Comparison of ENCODE assay signal across 32 mouse cellular contexts in the genomic region with DNA sequence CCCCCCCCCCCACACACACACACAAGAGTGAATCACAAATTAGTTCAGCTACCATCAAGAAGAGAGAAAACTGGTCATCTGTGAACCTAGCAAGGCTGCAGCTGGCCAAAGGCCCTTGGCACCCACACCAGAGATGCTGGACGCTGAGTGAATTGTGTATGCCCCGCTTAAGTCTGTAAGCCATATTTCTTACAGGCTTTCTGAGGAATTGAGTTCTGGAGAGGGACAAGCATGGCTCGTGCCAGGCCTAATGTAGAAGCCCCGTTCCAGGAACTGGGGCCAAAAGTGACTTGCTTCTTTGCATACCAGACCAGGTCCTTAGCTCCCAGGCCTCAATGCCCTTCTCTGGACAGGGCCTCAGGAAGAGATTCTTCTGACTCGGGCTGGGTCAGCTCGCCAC.
DNase-seq lines count a peak whose midpoint lies in the region; ATAC-seq and TF ChIP-seq lines count a peak whose summit lies in the region.
"Had no signal": no experiment of that assay in that cellular context is flagged by ENCODE, and none has a peak within 500 bp of the region (broad histone marks: within the 10 kb centered on the region; RNA-seq: fewer than 3 reads in every experiment).

No protein-coding gene starts in this region.

- no peaks in the 10 kb centered on the region for H3K36me3 ChIP-seq in hindbrain, postnatal 0 days (ENCODE audit: insufficient read depth, low read length)
- H3K36me3 ChIP-seq in hindbrain, embryonic 12.5 days, result no peaks in the 10 kb centered on the region
- no peaks in the 10 kb centered on the region for H3K36me3 ChIP-seq in neural tube, embryonic 13.5 days
- H3K36me3 ChIP-seq in neural tube, embryonic 15.5 days, result no peaks in the 10 kb centered on the region
- H3K36me3 ChIP-seq: embryonic facial prominence, embryonic 12.5 days; forebrain, embryonic 15.5 days; heart, embryonic 15.5 days; limb, embryonic 13.5 days; lung, embryonic 15.5 days; midbrain, embryonic 10.5 days had no signal

- no peak for TF ChIP-seq CTCF in hindbrain, postnatal 0 days (IDR thresholded peaks at IDR 0.05; ENCODE audit: low read depth)

- H3K4me3 ChIP-seq in hindbrain, postnatal 0 days (ENCODE audit: low read length), result no peak overlapping the region
- no peak overlapping the region for H3K4me3 ChIP-seq in hindbrain, embryonic 12.5 days
- H3K4me3 ChIP-seq in neural tube, embryonic 13.5 days, result no peak overlapping the region
- no peak overlapping the region for H3K4me3 ChIP-seq in neural tube, embryonic 15.5 days (replicated peaks)
- H3K4me3 ChIP-seq: embryonic facial prominence, embryonic 12.5 days; forebrain, embryonic 15.5 days; gastrocnemius, adult 2 months; heart, embryonic 15.5 days; layer of hippocampus, adult 2 months; limb, embryonic 13.5 days; lung, embryonic 15.5 days; midbrain, embryonic 10.5 days; myocyte had no signal

- peak; percentile 30 to 48 for DNase-seq in cerebellum, postnatal 10 days
- DNase-seq in cerebellum, adult 11-12 months, result no peak
- peak; percentile 60 for DNase-seq in hindbrain, postnatal 0 days (ENCODE audit: low spot score)
- DNase-seq in neural tube, embryonic 10.5 days (ENCODE audit: extremely low spot score, low spot score), result no peak
- no peak for DNase-seq in kidney, adult 9 months
- DNase-seq: adrenal gland, adult 2 months; adrenal gland, postnatal 36 days; cerebellum, adult 8-10 months; cerebellum, postnatal 36 days; gastrocnemius, adult 2 months; kidney, adult 18-20 months; kidney, postnatal 36 days; layer of hippocampus, postnatal 36 days; right cerebral cortex, postnatal 4 days; thymus, adult 18-20 months; thymus, postnatal 36 days had no signal

- no peak overlapping the region for H3K4me2 ChIP-seq in hindbrain, postnatal 0 days (ENCODE audit: low read depth, low read length)
- H3K4me2 ChIP-seq in hindbrain, embryonic 12.5 days (replicated peaks), result no peak overlapping the region
- H3K4me2 ChIP-seq in neural tube, embryonic 13.5 days, result no peak overlapping the region
- H3K4me2 ChIP-seq in neural tube, embryonic 15.5 days, result no peak overlapping the region
- H3K4me2 ChIP-seq: embryonic facial prominence, embryonic 12.5 days; forebrain, embryonic 15.5 days; heart, embryonic 15.5 days; hindbrain, embryonic 14.5 days; limb, embryonic 13.5 days; liver, embryonic 11.5 days; lung, embryonic 15.5 days had no signal

- WGBS in hindbrain, postnatal 0 days, result 49% methylated on average over 6 of the region's 6 CpGs
- 81% methylated on average over 6 of the region's 6 CpGs for WGBS in hindbrain, embryonic 12.5 days
- 83% methylated on average over 6 of the region's 6 CpGs for WGBS in neural tube, embryonic 13.5 days
- WGBS in neural tube, embryonic 15.5 days, result 70% methylated on average over 6 of the region's 6 CpGs

- H3K9ac ChIP-seq in hindbrain, postnatal 0 days (replicated peaks; ENCODE audit: low read length), result no peak overlapping the region
- no peak overlapping the region for H3K9ac ChIP-seq in hindbrain, embryonic 12.5 days
- 0 out of 2 replicates have a peak overlapping the region, but pooled peaks have one; percentile 2 for H3K9ac ChIP-seq in neural tube, embryonic 13.5 days
- no peak overlapping the region for H3K9ac ChIP-seq in neural tube, embryonic 15.5 days (replicated peaks)
- H3K9ac ChIP-seq: embryonic facial prominence, embryonic 12.5 days; forebrain, embryonic 15.5 days; heart, embryonic 15.5 days; hindbrain, embryonic 14.5 days; limb, embryonic 13.5 days; lung, embryonic 15.5 days had no signal

- peak; percentile 58; the same call in 1 of the 2 replicates for ATAC-seq in hindbrain, postnatal 0 days
- no peak for ATAC-seq in hindbrain, embryonic 12.5 days (ENCODE audit: low FRiP score)
- ATAC-seq in neural tube, embryonic 13.5 days (ENCODE audit: low read depth), result no peak
- peak; percentile 52; the same call in 1 of the 2 replicates for ATAC-seq in neural tube, embryonic 15.5 days (ENCODE audit: low FRiP score)
- ATAC-seq: activated CD4-positive, CD25-positive, alpha-beta regulatory T cell, adult 4 months; forebrain, embryonic 15.5 days; midbrain, embryonic 16.5 days had no signal

- H3K4me1 ChIP-seq in hindbrain, postnatal 0 days (ENCODE audit: insufficient read depth, low read length), result no peaks in the 10 kb centered on the region
- H3K4me1 ChIP-seq in hindbrain, embryonic 12.5 days, result peaks cover 16% of the 10 kb centered on the region
- H3K4me1 ChIP-seq in neural tube, embryonic 13.5 days (replicated peaks), result peaks cover 18% of the 10 kb centered on the region
- peaks cover 24% of the 10 kb centered on the region for H3K4me1 ChIP-seq in neural tube, embryonic 15.5 days

- H3K27me3 ChIP-seq in hindbrain, postnatal 0 days (ENCODE audit: insufficient read depth, low read length), result no peaks in the 10 kb centered on the region
- peaks cover 26% of the 10 kb centered on the region; the same call in 1 of the 2 replicates for H3K27me3 ChIP-seq in hindbrain, embryonic 12.5 days
- H3K27me3 ChIP-seq in neural tube, embryonic 13.5 days, result peaks cover 78% of the 10 kb centered on the region
- H3K27me3 ChIP-seq in neural tube, embryonic 15.5 days (replicated peaks), result peaks cover 42% of the 10 kb centered on the region
- H3K27me3 ChIP-seq: embryonic facial prominence, embryonic 12.5 days; limb, embryonic 13.5 days; lung, embryonic 15.5 days had no signal

- H3K9me3 ChIP-seq in hindbrain, postnatal 0 days (ENCODE audit: low read length), result no peaks in the 10 kb centered on the region
- H3K9me3 ChIP-seq in hindbrain, embryonic 12.5 days (replicated peaks), result no peaks in the 10 kb centered on the region
- no peaks in the 10 kb centered on the region for H3K9me3 ChIP-seq in neural tube, embryonic 13.5 days
- no peaks in the 10 kb centered on the region for H3K9me3 ChIP-seq in neural tube, embryonic 15.5 days (replicated peaks)
- H3K9me3 ChIP-seq: embryonic facial prominence, embryonic 12.5 days; forebrain, embryonic 15.5 days; heart, embryonic 15.5 days; limb, embryonic 13.5 days; lung, embryonic 15.5 days; midbrain, embryonic 10.5 days had no signal

- H3K27ac ChIP-seq in hindbrain, postnatal 0 days, result no peak overlapping the region
- H3K27ac ChIP-seq in hindbrain, embryonic 12.5 days, result no peak overlapping the region
- no peak overlapping the region for H3K27ac ChIP-seq in neural tube, embryonic 13.5 days (replicated peaks)
- H3K27ac ChIP-seq in neural tube, embryonic 15.5 days (replicated peaks), result no peak overlapping the region
- H3K27ac ChIP-seq: embryonic facial prominence, embryonic 12.5 days; forebrain, embryonic 15.5 days; gastrocnemius, adult 2 months; heart, embryonic 15.5 days; hindbrain, embryonic 14.5 days; layer of hippocampus, adult 2 months; limb, embryonic 13.5 days; lung, embryonic 15.5 days; midbrain, embryonic 10.5 days; stomach, postnatal 0 days had no signal

Comparison
In these comparisons a context has a peak if more than half of its experiments do, and no peak if none do; other contexts are left out.
1. DNase-seq: peak in cerebellum, postnatal 10 days (2 of 2) and hindbrain, postnatal 0 days (single experiment); none in cerebellum, adult 11-12 months (single experiment), neural tube, embryonic 10.5 days (single experiment) and kidney, adult 9 months (single experiment).
2. ATAC-seq: peak in hindbrain, postnatal 0 days (single experiment) and neural tube, embryonic 15.5 days (single experiment); none in hindbrain, embryonic 12.5 days (single experiment) and neural tube, embryonic 13.5 days (single experiment).